Mouse (Mus musculus) C2C12 (cell line): ENCODE measurements around the gene Spen. TPM values are rescaled to one million over a fixed set of nuclear protein-coding genes. Genes with fewer than 3 reads are reported as not detected.

Source experiments
- H3K27me3 ChIP-seq: one replicate; pipeline ENCODE4 v1.6.1; 2011; ENCODE audit not compliant: control insufficient read depth, insufficient read depth, insufficient read length
- H3K36me3 ChIP-seq: one replicate; pipeline ENCODE4 v1.6.1; 2011; ENCODE audit not compliant: control insufficient read depth, insufficient read depth
- H3K4me3 ChIP-seq: one replicate; pipeline ENCODE4 v1.5.1; 2011; ENCODE audit warnings: mild to moderate bottlenecking, control low read depth; ENCODE audit not compliant: poor library complexity, insufficient read depth, severe bottlenecking
- H3K79me2 ChIP-seq: one replicate; pipeline ENCODE4 v1.6.1; 2011; ENCODE audit not compliant: control insufficient read depth, insufficient read depth
- H3K79me3 ChIP-seq: one replicate; pipeline ENCODE4 v1.6.1; 2011; ENCODE audit warnings: low read depth, control low read depth
- H3ac ChIP-seq: one replicate; pipeline ENCODE3; 2011; ENCODE audit warnings: low read depth; ENCODE audit not compliant: control insufficient read depth, insufficient read length
- CEBPB ChIP-seq: IDR thresholded peaks from one replicate; pipeline ENCODE4 v1.6.1; 2011; ENCODE audit warnings: low read depth, mild to moderate bottlenecking, control low read depth, moderate library complexity
- CTCF ChIP-seq: IDR thresholded peaks from one replicate; pipeline ENCODE4 v1.5.1; 2011; ENCODE audit not compliant: control insufficient read depth, insufficient read depth, insufficient read length
- FOSL1 ChIP-seq: IDR thresholded peaks from one replicate; pipeline ENCODE4 v1.8.0; 2011; ENCODE audit warnings: mild to moderate bottlenecking, low read length; ENCODE audit not compliant: poor library complexity, insufficient read depth, severe bottlenecking
- MAX ChIP-seq: IDR thresholded peaks from one replicate; pipeline ENCODE4 v1.6.1; 2011; ENCODE audit warnings: mild to moderate bottlenecking, control low read depth
- MYOD1 ChIP-seq: IDR thresholded peaks from one replicate; pipeline ENCODE4 v1.6.1; 2011; ENCODE audit warnings: low read depth; ENCODE audit not compliant: control insufficient read depth, insufficient read length
- MYOG ChIP-seq: IDR thresholded peaks from one replicate; pipeline ENCODE4 v1.6.1; 2011; ENCODE audit not compliant: control insufficient read depth, insufficient read length; ENCODE audit errors: extremely low read depth
- USF1 ChIP-seq: IDR thresholded peaks from one replicate; pipeline ENCODE4 v1.6.1; 2011; ENCODE audit warnings: low read depth, mild to moderate bottlenecking, control low read depth, moderate library complexity
- polyA plus RNA-seq: library from polyadenylated mRNA; unstranded; fragments of >200 nt; fragmentation: generic; extraction: Trizol; gene quantifications from one replicate; pipeline ENCODE4 v1.2.1, GENCODE M21; 2012; ENCODE audit warnings: missing spikeins

Gene Spen
- polyA plus RNA-seq, 1 experiment = 12.1 TPM

DNA sequence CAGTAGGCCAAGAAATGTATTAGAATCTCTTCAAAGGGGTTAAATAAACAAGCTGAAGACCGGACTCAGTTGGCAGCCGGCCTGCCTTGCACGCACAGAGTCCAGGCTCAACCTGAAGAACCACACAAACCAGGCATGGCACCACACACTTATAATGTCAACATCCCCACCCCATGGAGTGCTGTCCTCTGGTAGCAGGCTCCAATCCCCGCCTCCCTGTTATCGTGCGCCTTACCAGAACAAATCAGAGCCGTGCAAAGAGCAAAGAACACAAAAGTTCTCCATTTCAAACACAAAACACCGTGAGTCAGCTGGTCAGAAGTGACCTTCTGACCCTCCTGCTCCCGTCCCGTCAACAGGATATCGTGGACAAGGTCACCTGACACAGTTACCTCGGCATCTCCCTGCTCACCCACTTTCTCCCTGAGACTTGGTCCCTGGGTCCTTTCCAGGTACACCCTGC is 24.2 kb downstream of the Spen start:
- Histone ChIP-seq H3K4me3 (no peak overlapping the region), H3ac (no peak overlapping the region), H3K79me2 (peaks cover 99% of the 10 kb centered on the region), H3K79me3 (peaks cover 76% of the 10 kb centered on the region), H3K36me3 (peaks cover 16% of the 10 kb centered on the region), H3K27me3 (no peaks in the 10 kb centered on the region)
- TF ChIP-seq MYOD1 = no peak

DNA sequence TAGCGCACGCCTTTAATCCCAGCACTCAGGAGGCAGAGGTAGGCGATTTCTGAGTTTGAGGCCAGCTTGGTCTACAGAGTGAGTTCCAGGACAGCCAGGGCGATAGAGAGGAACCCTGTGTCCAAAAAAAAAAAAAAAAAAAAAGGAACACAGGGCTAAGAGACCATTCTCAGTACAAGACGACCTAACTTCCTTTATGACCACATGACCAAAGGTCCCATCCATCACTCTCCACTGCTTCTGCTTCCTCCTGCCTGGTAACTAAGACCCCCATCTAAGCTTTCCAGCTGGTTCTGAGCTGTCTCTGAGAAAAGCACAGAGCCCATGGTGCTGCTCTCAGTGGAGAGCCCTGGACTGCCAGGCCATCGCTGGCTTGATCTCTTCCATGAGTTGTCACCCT is 26.3 kb downstream of the Spen start:
- no peaks in the 10 kb centered on the region for H3K27me3 ChIP-seq
- peaks cover 100% of the 10 kb centered on the region for H3K79me2 ChIP-seq
- H3K36me3 ChIP-seq = peaks cover 8% of the 10 kb centered on the region
- no peak overlapping the region for H3ac ChIP-seq
- TF ChIP-seq FOSL1 (no peak), MAX (no peak), MYOD1 (no peak), CTCF (no peak), USF1 (no peak), MYOG (no peak), CEBPB (no peak)
- H3K79me3 ChIP-seq = peaks cover 76% of the 10 kb centered on the region
- no peak overlapping the region for H3K4me3 ChIP-seq

DNA sequence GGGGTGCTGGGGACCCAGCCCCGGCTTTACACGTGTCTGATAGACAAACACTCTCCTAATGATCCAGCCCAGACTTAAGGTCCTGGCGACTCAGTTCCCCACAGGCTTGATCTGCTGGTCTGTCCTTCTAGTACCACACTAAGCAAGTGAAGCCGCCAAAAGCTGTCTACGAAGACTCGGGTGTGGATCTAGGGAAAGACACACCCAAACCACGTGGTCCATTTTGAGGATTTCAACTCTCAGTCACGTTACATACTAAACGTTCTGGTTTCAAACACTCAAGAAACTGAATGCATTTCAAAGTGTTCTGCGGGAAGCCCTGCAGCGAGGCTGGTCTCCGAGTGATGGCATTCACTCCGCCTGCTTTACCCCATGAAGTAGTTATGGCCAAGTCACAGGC is 27.9 kb downstream of the Spen start:
- H3K36me3 ChIP-seq = peaks cover 5% of the 10 kb centered on the region
- no peak for TF ChIP-seq FOSL1
- no peak for TF ChIP-seq MYOG
- no peak for TF ChIP-seq CTCF
- TF ChIP-seq MYOD1 = no peak
- no peak for TF ChIP-seq CEBPB
- no peak for TF ChIP-seq MAX
- H3ac ChIP-seq = no peak overlapping the region
- no peaks in the 10 kb centered on the region for H3K27me3 ChIP-seq
- no peak overlapping the region for H3K4me3 ChIP-seq
- H3K79me2 ChIP-seq = peaks cover 100% of the 10 kb centered on the region
- peaks cover 79% of the 10 kb centered on the region for H3K79me3 ChIP-seq

DNA sequence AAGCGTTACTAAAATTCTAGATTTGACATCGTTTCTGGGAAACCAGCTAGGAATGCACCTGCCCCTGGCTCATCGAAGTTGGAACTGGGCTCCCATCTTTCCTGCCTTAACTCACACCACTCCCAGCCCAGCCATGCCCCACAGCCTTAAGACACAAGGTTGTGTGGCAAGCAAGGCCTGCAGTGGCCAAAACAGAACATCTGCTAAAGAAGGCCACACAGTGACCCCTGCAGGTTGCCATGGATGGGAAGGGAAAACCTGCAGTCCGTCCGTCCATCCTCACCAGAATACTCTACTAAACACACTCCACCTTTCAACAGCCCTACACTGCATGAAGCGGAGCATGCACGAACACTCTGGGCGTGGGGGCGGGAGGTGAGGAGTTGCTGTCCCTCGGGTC is 31.5 kb downstream of the Spen start:
- H3K36me3 ChIP-seq = no peaks in the 10 kb centered on the region
- TF ChIP-seq MYOG = no peak
- H3ac ChIP-seq = no peak overlapping the region
- H3K4me3 ChIP-seq = no peak overlapping the region
- no peaks in the 10 kb centered on the region for H3K27me3 ChIP-seq
- H3K79me2 ChIP-seq = peaks cover 97% of the 10 kb centered on the region
- peaks cover 79% of the 10 kb centered on the region for H3K79me3 ChIP-seq

DNA sequence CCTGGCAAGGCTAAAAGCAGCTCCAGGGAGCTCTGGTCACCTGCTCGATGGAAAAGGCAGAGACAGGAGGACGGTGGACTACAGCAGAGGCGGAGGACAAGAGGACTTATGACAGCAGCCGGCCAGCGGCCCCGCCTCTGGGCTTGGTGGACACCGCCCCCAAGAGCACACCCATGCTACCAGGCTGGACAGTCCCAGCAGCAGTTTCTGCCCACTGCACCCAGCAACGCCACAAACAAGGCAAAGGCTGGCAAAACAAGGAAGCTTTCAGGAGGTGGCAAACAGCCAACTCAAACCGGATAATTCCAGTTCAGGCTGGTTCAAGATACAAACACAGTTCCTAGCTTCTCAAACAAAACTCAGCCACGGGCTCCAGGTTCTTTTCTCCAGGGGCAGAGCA is 32.0 kb downstream of the Spen start:
- H3K79me3 ChIP-seq = peaks cover 76% of the 10 kb centered on the region

DNA sequence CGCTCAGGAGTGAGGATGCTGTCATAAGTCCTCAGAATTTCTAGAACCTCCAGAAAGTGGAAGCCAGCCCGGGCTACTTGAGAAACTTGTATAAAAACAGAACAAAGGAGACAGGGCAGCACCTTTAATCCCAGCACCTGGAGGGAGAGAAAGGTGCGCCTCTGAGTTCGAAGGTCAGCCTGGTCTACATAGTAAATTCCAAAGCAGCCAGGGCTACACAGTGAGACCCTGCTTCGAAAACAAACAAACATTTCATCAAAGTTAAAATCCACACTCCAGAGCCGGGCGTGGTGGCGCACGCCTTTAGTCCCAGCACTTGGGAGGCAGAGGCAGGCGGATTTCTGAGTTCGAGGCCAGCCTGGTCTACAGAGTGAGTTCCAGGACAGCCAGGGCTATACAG is 32.6 kb downstream of the Spen start:
- H3K79me2 ChIP-seq = peaks cover 97% of the 10 kb centered on the region
- no peaks in the 10 kb centered on the region for H3K36me3 ChIP-seq
- no peak overlapping the region for H3ac ChIP-seq
- H3K79me3 ChIP-seq = peaks cover 76% of the 10 kb centered on the region
- TF ChIP-seq CTCF (no peak), USF1 (no peak), CEBPB (no peak), FOSL1 (no peak), MYOG (no peak), MAX (no peak), MYOD1 (no peak)
- no peaks in the 10 kb centered on the region for H3K27me3 ChIP-seq
- no peak overlapping the region for H3K4me3 ChIP-seq

More for the DNA sequence above, 32.0 kb downstream of the Spen start:
- no peaks in the 10 kb centered on the region for H3K36me3 ChIP-seq
- peaks cover 97% of the 10 kb centered on the region for H3K79me2 ChIP-seq
- no peak for TF ChIP-seq MYOD1
- H3K27me3 ChIP-seq = no peaks in the 10 kb centered on the region
- H3ac ChIP-seq = no peak overlapping the region
- no peak overlapping the region for H3K4me3 ChIP-seq

DNA sequence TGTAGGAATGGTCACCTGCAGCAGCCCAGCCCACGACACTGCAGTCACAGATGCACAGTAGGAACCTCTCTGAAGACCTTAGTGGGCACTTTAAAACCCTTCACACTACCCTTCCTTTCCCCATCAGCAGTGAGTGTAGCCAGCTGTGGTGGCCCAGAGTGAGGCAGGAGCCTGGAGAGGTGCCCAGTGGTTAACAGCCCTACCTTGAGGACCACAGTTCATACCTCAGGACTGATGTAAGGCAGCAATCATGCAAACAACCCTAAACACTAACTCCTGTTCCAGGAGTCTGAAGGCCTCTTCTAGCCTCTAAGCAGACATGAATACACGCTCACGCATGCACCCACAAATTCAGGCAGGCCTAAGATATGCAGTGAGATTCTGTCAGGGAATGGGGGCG is 33.9 kb downstream of the Spen start:
- TF ChIP-seq MYOG (no peak), USF1 (no peak), CEBPB (no peak), MYOD1 (no peak), MAX (no peak), FOSL1 (no peak), CTCF (no peak)
- Histone ChIP-seq H3ac (no peak overlapping the region), H3K4me3 (no peak overlapping the region), H3K79me2 (peaks cover 97% of the 10 kb centered on the region), H3K79me3 (peaks cover 76% of the 10 kb centered on the region), H3K36me3 (peaks cover 8% of the 10 kb centered on the region), H3K27me3 (no peaks in the 10 kb centered on the region)
